Mouse (Mus musculus) ES-E14 (cell line): ENCODE results near the gene B3gat1. TPM values are rescaled to one million over a fixed set of nuclear protein-coding genes. Genes with fewer than 3 reads are reported as not detected.

Experiments used
- DNase-seq: peaks from one replicate; pipeline ENCODE4 v3.0.0-alpha.2; 2013; ENCODE audit warnings: low read depth, low spot score
- H3K27ac ChIP-seq: 2 replicates; pipeline ENCODE4 v1.5.1; 2012; ENCODE audit warnings: low read depth, mild to moderate bottlenecking, low read length, moderate library complexity, mixed read lengths; ENCODE audit not compliant: poor library complexity, insufficient read depth, severe bottlenecking
- H3K36me3 ChIP-seq: 2 replicates; pipeline ENCODE4 v1.6.1; 2012; ENCODE audit warnings: mild to moderate bottlenecking, low read length, moderate library complexity, mixed read lengths; ENCODE audit not compliant: control insufficient read depth, poor library complexity, insufficient read depth, severe bottlenecking
- H3K4me1 ChIP-seq, 2 experiments: fragments of 150-350 bp in 1 of 2; sonication (generic) in 1 of 2; 2 replicates each; pipeline ENCODE4 v1.6.1; 2012; ENCODE audit warnings: low read length in 2 of 2, mild to moderate bottlenecking in 1 of 2, mixed read lengths in 1 of 2; ENCODE audit not compliant: control insufficient read depth in 2 of 2, insufficient read depth in 2 of 2, poor library complexity in 1 of 2
- H3K4me3 ChIP-seq, 2 experiments: fragments of 150-350 bp in 1 of 2; sonication (generic) in 1 of 2; 2 replicates each; pipeline ENCODE4 v1.5.1; 2012; ENCODE audit warnings: low read length in 2 of 2, low read depth in 1 of 2, mild to moderate bottlenecking in 1 of 2, mixed read lengths in 1 of 2; ENCODE audit not compliant: insufficient read depth in 1 of 2, poor library complexity in 1 of 2, severe bottlenecking in 1 of 2
- H3K9ac ChIP-seq: 2 replicates; pipeline ENCODE4 v1.6.1; 2012; ENCODE audit warnings: low read depth, mild to moderate bottlenecking, low read length, mixed read lengths; ENCODE audit not compliant: poor library complexity, insufficient read depth, severe bottlenecking
- H3K9me3 ChIP-seq: fragments of 150-350 bp; sonication (generic); 2 replicates; pipeline ENCODE4 v1.6.1; 2012; ENCODE audit warnings: low read depth, mild to moderate bottlenecking, low read length; ENCODE audit not compliant: control insufficient read depth, insufficient read depth
- CHD2 ChIP-seq: IDR thresholded peaks from 2 replicates; pipeline ENCODE4 v1.6.1; 2014; ENCODE audit warnings: mild to moderate bottlenecking, low read depth, low read length, inconsistent platforms
- HCFC1 ChIP-seq: IDR thresholded peaks from 2 replicates; pipeline ENCODE4 v1.6.1; 2012; ENCODE audit warnings: low read length, inconsistent platforms, borderline replicate concordance; ENCODE audit not compliant: insufficient read depth
- MAFK ChIP-seq: IDR thresholded peaks from 2 replicates; pipeline ENCODE4 v1.6.1; 2014; ENCODE audit warnings: mild to moderate bottlenecking, low read depth, low read length, inconsistent platforms; ENCODE audit not compliant: insufficient read depth
- ZC3H11A ChIP-seq: IDR thresholded peaks from 2 replicates; pipeline ENCODE4 v1.6.1; 2012; ENCODE audit warnings: low read depth, mild to moderate bottlenecking, inconsistent platforms, low read length, borderline replicate concordance
- ZNF384 ChIP-seq: IDR thresholded peaks from 2 replicates; pipeline ENCODE4 v1.6.1; 2012; ENCODE audit warnings: low read depth, low read length, inconsistent platforms
- in situ Hi-C, 2 experiments: fragments of 600-800 bp; cut with MboI; formaldehyde crosslinking; loops; one replicate each; pipeline ENCODE4 v1.15.1; 2025; ENCODE audit warnings: low sequenced_read_pairs in 2 of 2, inconsistent platforms in 1 of 2; ENCODE audit not compliant: unreplicated experiment in 2 of 2
- total RNA-seq: library from RNA; depleted of rRNA; stranded (reverse); fragments of 300-350 nt; gene quantifications from 2 replicates; pipeline ENCODE4 v1.2.3, GENCODE M21; 2012; rRNA removed

B3gat1 gene
- total RNA-seq, 1 experiment = 0.49 TPM

GRCm38 (mm10) chr9:26800357-26800756, 66.8 kb downstream of the B3gat1 start:
- Histone ChIP-seq H3K9ac (no peak overlapping the region), H3K9me3 (no peaks in the 10 kb centered on the region), H3K4me1 (no peaks in the 10 kb centered on the region), H3K4me3 (no peak overlapping the region), H3K27ac (no peak overlapping the region), H3K36me3 (no peaks in the 10 kb centered on the region)
- in situ Hi-C loops = no loop called here
- TF ChIP-seq ZNF384 (no peak), ZC3H11A (no peak), MAFK (no peak), CHD2 (no peak), HCFC1 (no peak)
- no peak for DNase-seq

- Histone ChIP-seq H3K4me1 (no peaks in the 10 kb centered on the region), H3K4me3 (no peak overlapping the region), H3K9me3 (no peaks in the 10 kb centered on the region), H3K9ac (no peak overlapping the region), H3K36me3 (no peaks in the 10 kb centered on the region), H3K27ac (no peak overlapping the region)
- TF ChIP-seq MAFK (no peak), ZNF384 (no peak), CHD2 (no peak), ZC3H11A (no peak), HCFC1 (no peak)
- DNase-seq = no peak
- in situ Hi-C loops = no loop called here
These were observed 70.8 kb downstream of the B3gat1 start for GRCm38 (mm10) chr9:26804321-26804720.

- Histone ChIP-seq H3K36me3 (no peaks in the 10 kb centered on the region), H3K4me1 (no peaks in the 10 kb centered on the region), H3K27ac (no peak within 1 kb of the TSS), H3K9me3 (no peaks in the 10 kb centered on the region), H3K4me3 (peak within 1 kb of the TSS; percentile 56 to 84), H3K9ac (peak within 1 kb of the TSS; percentile 55)
- in situ Hi-C loops = no loop called here
- DNase-seq = peak; percentile 97
- TF ChIP-seq HCFC1 (no peak), MAFK (no peak), ZNF384 (no peak), CHD2 (no peak)
These were observed 72.6 kb downstream of the B3gat1 start, which contains the start of gene Glb1l2 for GRCm38 (mm10) chr9:26805935-26806666. Gene Glb1l2, minus strand, starts transcription at chr9:26806468.

- in situ Hi-C loops = no loop called here
- Histone ChIP-seq H3K36me3 (no peaks in the 10 kb centered on the region), H3K9me3 (no peaks in the 10 kb centered on the region), H3K27ac (no peak overlapping the region), H3K4me1 (no peaks in the 10 kb centered on the region), H3K4me3 (no peak overlapping the region), H3K9ac (no peak overlapping the region)
- no peak for DNase-seq
- TF ChIP-seq MAFK = no peak
- no peak for TF ChIP-seq CHD2
- no peak for TF ChIP-seq HCFC1
- no peak for TF ChIP-seq ZNF384
- TF ChIP-seq ZC3H11A = no peak
These were observed 75.2 kb downstream of the B3gat1 start for GRCm38 (mm10) chr9:26808735-26809134.

Other genes with a start within 250 kb of the B3gat1 start
- gene Glb1l2, start 72.7 kb downstream of the B3gat1 start, total RNA-seq = 2.6 and 4.2 TPM in 2 replicates
- gene Glb1l3, start 127.2 kb downstream of the B3gat1 start, total RNA-seq = not detected in 2 replicates
- not detected in 2 replicates for gene Gm1110, start 189.4 kb downstream of the B3gat1 start, total RNA-seq